Mouse (Mus musculus): ENCODE measurements around the gene Nr3c2. TPM values are rescaled to one million over a fixed set of nuclear protein-coding genes. Genes with fewer than 3 reads are reported as not detected.

The Nr3c2 gene
- total RNA-seq (2021) = 10 to 100 TPM; 16.9 to 24.3 TPM

DNA sequence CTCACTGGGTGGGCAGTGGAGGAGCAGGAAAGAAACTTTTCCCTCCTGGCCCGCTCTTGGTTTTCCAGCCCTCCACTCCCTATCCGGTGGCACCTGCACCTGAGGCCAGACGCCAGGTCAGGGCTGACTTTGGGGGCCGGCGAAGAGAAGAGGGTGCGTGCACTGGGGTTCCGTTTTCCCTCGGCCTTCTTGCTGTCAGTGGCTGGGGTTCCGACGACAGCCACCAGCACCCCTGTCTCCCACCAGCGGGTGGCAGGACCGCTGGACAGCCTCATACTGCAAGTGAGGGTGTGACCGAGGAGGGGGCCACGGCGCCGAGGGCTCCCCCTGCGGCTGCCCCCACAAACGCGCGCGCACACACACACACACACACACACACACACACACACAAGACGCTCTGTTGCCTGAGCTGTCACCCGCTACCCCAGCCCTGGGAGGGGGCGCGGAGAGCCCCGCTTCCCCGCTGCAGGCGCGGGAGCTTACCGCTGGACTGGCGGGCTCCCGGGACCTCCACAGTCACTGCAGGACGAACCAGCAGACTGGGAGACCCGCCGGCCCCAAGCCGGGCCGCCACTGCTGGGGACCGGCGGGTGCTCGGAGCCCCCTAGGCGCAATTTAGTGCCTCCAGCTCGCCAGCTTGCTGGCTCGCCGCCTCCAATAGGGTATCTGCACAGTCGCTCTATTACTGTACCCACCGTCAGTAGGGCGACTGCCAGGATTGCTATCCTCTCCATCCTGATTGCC lies at the start of gene Nr3c2:
Gene Nr3c2, plus strand, starts transcription at position 32 of the 744 bp plus-strand sequence.
- peak; percentile 38 for DNase-seq
- intact Hi-C loops (cut with DNase I) = loop anchor here (10.0 kb wide), 1 partner anchor 415 kb away; no protein-coding TSS in a partner anchor

DNA sequence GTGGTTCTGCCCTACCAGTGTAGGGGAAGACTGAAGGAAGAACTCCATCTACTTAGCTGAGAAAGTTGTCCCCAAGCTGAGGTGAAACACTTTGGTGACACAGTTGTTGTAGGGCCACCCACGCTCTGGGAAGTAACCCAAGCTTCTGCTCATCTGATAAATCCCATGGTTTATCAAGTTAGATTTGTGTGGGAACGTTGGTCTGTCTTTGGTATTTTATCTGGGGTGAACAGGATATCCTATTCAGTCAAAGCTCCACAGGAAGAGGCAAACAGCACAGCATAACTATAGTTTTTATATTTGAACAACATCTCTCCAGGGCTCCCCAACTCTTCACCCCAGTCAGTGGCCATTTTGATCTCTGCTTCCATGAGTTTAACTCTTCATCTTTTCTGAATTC lies 40.7 kb upstream of the Nr3c2 start:
- DNase-seq = no peak
- intact Hi-C loops (cut with DNase I) = no loop called here

DNA sequence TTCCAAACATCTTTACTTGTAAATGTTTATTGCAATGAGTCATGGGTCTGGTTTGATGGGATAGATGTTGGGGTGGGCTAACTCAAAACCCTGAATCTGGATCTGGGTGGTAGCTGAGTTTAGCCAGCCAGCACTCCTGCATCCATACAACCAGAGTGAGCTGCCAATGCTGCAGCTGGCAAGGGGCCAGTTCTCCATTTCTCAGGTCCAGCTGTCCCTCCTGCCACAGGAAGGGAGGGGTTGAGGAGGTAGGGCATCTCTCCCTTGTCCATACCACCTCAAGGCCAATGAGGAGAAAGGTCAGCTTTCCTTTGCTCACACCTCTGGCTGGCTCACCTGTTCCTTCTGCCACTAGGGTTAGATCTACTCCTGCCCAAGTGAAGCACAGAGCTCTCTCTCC lies 39.5 kb upstream of the Nr3c2 start:
- intact Hi-C loops (cut with DNase I) = no loop called here
- peak; percentile 69 for DNase-seq

DNA sequence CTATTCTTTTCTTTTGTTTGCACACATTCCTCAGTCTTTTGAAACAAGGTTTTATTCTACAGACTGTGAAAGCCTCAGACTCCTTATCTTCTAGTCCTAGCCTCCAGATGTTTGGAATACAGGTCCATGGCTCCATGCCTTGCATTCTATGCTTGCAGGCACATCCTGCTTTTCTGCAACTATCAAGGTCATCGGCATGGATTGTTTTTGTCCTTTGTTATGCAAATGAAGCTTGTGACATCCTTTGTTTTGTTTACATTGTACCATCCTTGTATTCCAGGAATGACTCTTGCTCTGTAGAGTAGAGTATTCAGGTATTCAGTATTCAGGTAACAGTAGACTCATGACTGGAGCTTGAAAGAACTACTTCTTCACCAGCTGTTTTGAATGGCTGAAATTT lies 36.2 kb upstream of the Nr3c2 start:
- intact Hi-C loops (cut with DNase I) = no loop called here

DNA sequence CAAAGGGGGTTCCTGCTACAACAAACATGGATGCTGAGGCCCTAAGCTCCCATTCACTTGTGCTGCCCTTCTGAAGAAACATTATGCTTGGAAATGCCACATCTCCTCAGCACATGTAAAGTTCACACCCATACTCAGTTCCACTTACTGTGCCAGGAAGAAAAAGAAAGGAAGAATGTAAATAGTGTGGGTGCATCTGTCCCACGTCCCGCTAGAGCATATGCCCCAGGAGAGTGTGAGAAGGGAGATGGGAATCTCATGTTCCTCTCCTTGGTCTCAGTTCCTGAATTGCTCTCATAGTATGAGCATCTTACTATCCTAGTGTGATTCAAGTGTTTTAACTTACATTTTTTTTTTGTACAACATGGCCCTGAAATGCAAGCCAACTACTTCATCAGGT lies 22.4 kb upstream of the Nr3c2 start:
- no peak for DNase-seq
- intact Hi-C loops (cut with DNase I) = no loop called here

More for the DNA sequence above, 36.2 kb upstream of the Nr3c2 start:
- no peak for DNase-seq

DNA sequence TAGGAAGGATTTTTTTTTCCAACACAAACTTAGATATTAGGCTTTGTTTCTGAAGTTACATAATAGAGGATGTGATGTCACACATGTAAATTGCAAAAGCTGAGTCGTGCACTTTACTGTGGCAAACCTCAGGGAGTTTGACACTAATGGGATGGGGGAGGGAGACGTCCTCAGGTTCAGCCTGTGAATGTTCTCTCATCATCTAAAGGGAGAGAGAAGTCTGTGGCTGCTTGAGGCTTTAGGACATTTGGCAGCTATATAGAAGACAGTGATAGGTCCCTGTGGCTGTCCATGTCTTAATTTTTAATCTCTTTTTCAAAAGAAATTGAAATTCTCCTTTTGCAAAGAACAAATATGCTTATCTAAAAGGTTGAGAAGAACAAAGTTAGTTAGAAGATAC lies 2.2 kb upstream of the Nr3c2 start:
- DNase-seq = no peak
- intact Hi-C loops (cut with DNase I) = no loop called here

DNA sequence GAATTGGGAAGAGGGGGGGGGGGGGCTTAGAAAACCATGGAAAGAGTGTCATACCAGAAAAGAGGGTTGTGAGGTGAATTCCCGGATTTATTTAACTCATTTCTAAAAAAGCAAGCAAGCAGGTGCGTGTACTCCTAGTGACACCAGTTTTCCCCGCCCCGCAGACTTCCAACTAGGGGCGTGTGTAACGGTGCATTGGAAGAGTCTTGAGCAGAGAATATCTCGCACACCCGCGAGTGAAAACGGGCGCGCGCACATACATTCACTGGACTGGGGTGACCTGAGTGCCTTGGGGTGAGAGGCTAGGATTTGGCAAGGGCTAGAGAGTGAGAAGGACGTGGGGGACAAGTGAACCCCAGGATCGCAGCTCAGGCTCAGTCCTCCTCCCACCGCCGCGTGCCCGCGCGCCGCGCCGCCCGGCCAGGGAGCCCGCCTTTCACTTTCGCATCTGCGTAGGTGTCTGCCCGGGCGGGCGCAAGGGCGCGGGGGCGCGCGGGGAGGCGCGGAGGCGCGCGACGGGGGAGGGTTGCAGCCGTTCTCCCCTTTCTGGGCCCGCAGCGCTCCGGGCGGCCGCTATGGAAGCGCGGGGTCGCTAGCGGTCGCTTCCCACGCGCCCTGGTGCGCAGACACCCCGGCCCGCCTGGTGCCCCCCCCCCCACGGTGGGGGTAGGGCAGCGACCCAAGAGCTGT lies 376 bp upstream of the Nr3c2 start:
- intact Hi-C loops (cut with DNase I) = no loop called here

DNA sequence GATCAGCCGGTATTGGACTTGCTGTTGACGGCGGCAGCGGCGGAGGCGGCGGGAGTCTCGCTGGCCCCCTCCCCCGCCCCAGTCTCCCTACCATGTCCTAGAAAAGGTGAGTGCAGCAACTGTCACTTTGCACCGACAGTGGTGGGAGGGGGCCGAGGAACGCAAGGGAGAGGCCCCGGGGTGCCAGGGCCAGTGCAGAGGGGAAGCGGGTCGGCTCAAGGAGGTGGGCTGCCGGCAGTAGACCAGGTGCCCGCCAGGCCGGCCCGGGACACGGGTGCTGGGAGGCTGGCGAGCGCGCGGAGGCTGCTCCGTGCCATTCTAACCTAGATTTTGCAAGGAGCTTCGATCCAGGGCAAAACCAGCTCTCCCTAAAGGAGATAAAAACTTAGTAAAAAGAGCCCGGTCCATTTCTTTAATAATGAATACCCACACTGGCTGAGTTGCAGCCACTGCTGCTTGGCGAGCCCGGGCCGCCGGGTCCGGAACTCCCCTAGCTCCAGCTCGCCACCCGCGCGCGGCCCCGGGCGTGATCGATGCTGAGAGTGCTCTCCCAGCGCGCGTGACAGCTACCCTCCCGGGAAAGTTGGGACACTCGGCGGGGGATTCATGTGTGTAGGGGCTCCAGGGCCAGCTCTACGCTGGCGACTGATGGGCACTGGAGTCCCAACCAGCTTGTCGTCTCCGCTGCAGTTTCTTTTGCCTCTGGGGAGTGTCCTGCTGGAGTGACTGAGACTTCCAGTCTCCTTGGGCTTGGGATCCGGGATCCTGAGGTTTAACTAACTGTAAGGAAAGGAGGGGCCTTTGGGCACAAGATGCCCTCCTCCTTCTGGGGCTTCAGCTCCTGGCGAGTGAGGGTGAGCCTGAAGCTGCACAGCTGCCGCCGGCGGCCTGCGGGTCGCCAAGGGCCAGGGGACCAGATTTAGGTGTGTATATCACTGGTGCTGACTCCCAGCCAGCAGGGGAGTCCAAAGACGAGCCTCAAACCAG lies 1.2 kb downstream of the Nr3c2 start:
- DNase-seq = peak; percentile 14
- intact Hi-C loops (cut with DNase I) = loop anchor here (10.0 kb wide), 1 partner anchor 414 kb away; no protein-coding TSS in a partner anchor

More for the DNA sequence above, 376 bp upstream of the Nr3c2 start:
- peak; percentile 53 for DNase-seq

DNA sequence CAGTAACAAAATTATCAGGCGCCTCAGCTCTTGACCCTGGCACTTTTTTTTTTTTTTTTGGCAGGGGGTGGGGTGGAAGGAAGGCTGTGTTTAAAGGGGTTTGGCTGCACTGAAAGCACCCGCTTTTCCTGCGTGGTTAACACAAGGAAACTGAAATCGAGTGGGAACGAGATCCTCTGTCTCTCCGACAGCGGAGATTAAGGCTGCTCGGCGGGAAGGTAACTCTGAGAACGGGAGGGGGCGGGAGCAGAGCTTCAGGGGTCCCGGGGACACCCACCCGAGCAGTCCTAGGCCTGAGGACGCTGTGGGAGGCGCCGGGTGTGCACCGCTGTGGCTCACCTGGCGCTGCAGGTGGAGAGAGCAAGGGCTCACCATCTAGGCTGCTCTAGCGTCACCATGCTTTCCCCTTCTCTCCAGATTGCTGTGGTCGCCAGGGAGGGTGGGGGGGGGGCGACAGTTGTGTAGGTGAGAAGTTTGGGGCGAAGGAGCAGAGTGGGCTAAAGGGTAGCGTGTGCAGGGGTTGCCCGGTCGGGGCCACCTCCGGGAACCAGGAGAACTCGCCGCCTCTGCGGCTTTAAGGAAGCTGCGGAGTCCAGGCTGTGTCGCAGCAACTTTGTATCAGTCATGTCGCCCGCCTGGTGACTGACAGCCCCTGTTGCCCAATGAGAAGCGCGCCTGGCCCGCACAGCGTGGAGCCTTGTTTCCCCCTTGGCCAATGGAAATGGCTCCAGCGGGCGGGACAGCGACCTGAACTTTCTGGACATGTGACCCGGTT lies 2.4 kb downstream of the Nr3c2 start:
- DNase-seq = peak; percentile 97
- intact Hi-C loops (cut with DNase I) = loop anchor here (10.0 kb wide), 1 partner anchor 413 kb away; no protein-coding TSS in a partner anchor

DNA sequence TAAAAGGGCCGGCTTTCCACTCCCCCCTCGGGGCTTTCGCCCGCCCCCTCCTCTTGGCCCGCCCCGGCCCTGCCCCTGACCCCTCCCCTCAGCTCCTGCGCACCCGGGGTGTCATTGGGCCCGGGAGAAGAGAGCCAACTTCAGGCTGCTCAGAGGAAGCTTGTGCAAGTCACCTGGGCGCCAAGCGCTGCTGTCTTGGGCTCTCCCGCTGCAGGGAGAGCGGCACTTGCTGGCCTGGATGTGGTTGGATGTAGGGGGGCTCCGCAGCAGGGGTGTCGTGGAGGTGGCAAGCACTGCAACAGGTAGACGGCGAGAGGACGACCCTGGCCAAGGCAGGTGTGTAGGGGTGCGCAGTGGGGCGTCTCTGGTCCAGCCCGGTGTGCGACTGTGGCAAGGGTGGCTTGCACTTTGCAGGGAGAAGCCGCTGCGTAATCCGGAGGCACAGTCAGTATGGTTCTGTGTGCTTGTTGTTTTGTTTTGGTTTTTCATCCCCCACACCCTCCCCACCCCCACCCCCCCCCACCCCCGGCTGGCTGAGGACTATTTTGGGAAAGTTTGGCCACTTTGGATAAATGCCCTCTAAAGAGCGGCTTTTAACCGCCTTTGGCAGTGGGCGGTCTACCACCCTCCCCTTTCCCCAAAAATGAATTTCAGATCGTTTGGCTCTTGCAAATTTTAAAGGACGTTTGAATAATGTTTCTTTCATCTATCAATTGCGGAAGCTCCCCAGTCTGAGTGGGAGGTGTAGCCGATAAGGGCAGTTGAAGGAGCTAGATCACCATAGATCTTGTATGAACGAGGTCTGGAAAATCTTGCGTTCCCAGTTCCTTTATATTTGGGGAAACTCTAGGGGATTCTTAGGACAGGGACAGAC lies 3.2 kb downstream of the Nr3c2 start:
- DNase-seq = no peak
- intact Hi-C loops (cut with DNase I) = loop anchor here (10.0 kb wide), 1 partner anchor 412 kb away; no protein-coding TSS in a partner anchor

DNA sequence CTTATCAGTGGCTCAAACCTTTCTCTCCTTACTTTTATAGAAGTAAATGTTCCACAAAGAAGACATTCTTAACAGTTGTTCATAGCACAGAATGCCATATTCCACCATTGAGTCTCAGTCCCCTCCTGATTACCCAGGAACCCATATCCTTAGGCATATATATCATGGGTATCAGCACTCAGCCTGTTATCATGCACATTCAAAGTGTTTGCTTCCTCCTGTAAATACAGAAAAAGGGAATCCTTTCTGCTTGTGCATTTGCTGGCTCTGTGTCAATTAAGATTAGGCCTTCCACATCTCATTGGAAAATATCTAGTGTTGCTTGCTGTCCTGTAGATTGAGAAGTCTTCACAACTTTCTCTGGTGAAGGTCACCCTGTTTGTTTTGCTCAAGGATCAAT lies 12.0 kb downstream of the Nr3c2 start:
- intact Hi-C loops (cut with DNase I) = no loop called here
- no peak for DNase-seq

DNA sequence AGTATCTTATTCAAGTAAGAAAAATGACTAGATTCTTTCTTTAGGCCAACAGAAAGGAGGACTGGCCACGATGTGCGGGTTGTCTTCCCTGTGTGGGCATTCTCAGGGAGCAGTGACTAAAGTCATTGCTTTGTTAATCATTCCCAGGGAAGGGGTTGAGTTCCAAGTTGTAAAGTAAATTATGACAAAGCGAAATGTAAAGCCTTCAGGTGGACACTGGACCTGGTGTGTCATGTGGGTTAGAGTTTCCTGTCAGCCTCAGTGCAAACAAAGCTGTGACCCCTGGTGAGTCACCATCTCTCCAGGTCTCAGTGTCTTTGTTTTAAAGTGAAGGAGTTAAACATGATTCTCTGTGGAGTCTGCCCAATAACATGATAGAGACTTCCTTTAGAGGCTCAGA lies 13.4 kb downstream of the Nr3c2 start:
- intact Hi-C loops (cut with DNase I) = no loop called here
- DNase-seq = no peak

DNA sequence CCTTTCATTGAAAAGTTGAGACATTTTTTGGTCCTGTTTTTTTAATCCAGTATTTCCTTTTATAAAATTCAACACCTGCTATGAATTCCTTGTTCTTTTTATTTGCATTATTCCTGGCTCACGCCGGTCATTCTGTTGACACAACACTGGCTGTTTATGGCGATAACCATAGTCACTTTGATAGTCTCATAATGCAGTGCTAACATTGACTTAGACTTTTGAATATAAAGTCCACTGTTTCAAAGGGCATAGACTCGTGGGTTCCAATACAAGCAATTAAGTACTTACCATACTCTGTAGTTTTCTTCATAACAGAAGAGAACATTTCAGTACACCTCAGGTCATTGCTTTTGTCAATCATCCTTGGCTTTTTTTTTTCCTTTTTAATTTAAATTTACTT lies 14.0 kb downstream of the Nr3c2 start:
- intact Hi-C loops (cut with DNase I) = no loop called here
- no peak for DNase-seq

DNA sequence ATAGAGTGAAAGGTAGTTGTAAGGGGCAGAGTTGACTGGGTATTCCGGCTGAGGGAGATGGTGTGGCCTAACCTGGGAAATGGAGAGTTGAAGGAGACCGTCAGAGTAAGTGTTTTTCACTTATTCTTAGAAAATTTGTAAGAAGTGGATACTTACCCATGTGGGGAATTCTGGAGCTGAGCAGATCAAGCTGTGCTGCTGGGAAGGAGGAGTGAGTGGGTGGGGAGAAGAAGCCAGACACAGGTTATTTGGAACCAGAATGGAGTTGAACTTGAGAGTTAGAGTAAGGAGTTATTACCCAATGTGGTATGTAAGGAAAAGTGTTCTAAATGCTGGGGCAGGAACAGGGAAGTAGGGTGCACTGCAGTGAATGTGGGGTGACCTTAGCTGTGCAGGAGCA lies 16.0 kb downstream of the Nr3c2 start:
- DNase-seq = no peak
- intact Hi-C loops (cut with DNase I) = no loop called here

DNA sequence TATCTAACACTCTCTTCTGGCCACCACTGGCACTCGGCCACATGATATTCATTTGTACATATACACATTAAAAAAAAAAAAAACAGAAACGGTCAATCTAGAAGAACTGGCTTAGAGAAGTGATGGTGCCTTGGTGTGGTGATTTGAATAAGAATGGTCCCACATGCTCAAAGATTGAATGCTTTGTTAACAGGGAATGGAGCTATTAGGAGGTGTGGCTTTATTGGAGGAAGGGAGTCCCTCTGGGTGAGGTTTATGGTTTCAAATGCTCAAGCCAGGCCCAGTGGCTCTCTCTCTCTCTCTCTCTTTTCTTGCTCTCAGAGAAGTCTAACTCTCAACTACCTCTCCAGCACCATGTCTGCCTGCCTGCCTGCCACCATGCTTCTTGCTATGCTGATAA lies 20.3 kb downstream of the Nr3c2 start:
- intact Hi-C loops (cut with DNase I) = no loop called here
- DNase-seq = no peak

DNA sequence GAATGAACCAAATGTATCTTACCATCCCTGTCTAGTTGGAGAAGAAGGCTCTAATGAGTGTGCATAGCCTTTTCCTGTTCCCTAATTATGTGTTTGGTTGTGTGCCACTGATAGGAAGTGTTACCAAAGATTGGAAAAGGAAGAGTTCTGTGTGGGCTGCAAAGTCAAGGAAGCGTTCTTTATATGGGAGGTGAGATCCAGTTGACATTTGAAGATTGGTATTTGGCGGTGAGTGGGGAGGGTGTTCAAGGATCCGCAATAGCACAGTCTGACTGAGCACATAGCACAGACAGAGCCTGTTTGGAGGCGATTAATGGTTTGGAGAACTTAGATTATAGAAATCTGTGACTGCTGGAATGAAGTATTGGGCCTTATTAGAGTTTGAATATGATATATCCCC lies 24.9 kb downstream of the Nr3c2 start:
- no peak for DNase-seq
- intact Hi-C loops (cut with DNase I) = no loop called here

DNA sequence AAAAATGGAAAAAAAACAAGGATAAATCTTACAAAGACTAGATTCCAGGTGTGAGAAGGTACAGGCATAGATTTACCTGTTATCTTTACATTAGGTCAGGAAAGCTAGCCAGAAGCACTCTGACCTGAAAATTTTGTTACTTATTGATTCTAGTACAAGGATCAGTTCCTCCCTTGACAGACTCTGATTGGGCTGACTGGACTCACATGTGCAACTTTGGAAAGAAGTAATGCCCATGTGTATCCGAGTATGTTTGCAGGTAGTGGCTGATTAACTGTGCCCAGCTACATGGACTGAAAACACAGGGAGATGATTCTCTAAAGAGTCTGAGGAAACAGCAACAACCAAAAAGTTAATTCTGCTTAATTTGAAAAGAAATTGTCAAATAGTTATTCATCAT lies 29.1 kb downstream of the Nr3c2 start:
- intact Hi-C loops (cut with DNase I) = no loop called here

DNA sequence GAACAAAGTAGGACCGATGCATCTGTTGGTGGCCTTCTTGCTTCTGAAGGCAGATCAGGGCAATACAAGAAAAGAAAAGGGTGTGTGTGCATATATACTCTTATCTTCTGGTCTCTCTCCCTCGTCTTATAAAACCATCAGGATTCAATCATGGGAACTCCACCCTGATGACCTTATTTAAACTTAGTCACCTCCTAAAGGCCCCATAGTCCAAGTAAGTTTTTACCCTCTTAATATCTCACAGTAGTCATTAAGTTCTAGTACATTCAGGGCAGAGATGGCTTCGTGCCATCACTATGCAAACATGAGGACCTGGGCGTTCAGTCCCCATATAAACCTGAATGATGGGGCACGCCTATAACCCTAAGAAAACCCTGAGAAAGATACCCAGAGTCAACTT lies 29.6 kb downstream of the Nr3c2 start:
- intact Hi-C loops (cut with DNase I) = no loop called here
- DNase-seq = no peak

More for the DNA sequence above, 29.1 kb downstream of the Nr3c2 start:
- DNase-seq = no peak

DNA sequence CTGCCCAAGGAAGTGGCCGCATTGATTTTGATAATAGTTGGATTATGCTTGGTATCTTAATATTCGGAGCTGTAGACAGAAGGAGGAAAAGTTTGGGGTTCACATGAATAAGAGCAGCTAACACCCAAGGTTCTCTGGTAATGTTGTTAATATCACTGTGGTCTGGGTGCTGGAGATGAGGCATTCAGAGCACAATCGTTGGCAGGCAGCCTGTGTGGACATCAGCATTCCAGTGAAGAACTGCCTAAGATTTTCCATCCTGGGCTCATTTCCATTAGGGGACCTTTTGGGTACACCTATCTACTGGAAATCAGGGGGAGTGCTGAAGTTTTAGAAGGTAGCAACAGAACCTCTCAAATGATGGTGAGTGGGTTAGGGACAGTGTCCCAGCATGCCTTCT lies 65.8 kb downstream of the Nr3c2 start:
- intact Hi-C loops (cut with DNase I) = no loop called here
- no peak for DNase-seq
